Mouse (Mus musculus) retina, postnatal 1 day (tissue): ENCODE results near the gene Ptger2.
"Not testable (repeated sequence)": the region's sequence is repeated elsewhere in the genome, so short reads cannot be mapped to it uniquely, and the experiment has no call there.

Experiments
- DNase-seq: peaks from one replicate; pipeline ENCODE4 v3.0.0-alpha.2; 2012

The Ptger2 gene

GRCm38 (mm10) chr14:44987674-44988355 lies at the start of gene Ptger2:
TSS of gene Ptger2 (plus strand) at chr14:44988195.
- DNase-seq, result not testable (repeated sequence)

DNA sequence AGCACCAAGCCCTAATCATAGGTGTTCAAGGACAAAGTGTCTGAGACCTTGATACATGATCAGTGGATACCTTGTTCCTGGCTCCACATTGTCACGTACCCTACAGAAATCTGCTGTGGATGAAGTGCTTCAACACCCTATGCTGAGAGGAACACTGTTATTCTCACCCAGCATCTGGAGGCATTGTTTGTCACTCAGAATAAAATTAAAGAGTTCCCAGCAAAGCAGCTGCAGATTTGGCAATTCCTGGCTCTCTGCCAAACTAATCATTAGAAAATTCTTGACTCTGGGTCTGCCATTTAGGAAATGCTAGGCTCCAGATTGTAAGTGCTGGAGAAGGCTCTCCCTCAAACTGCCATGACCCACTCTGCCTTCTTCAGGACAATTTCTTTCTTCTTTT lies 27.2 kb upstream of the Ptger2 start:
- no peak for DNase-seq

DNA sequence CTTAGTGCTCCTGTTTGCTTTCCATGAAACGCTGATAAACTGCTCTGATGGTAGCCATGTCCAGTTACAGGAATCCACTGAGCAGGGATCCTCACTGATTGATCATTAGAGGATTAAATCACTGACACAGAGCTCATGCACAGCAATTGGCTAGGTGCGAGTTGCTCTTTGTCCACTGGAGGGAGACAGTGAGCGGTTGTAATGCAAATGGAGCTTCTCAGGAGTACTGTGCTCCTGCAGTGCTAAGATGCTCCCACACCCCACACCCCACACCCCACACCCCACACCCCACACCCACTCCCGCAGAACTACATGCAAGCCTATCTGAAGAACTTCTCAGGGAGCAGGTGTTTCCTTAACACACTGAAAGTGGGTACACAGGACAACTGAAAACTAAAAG lies 10.7 kb upstream of the Ptger2 start:
- peak; percentile 72 for DNase-seq

DNA sequence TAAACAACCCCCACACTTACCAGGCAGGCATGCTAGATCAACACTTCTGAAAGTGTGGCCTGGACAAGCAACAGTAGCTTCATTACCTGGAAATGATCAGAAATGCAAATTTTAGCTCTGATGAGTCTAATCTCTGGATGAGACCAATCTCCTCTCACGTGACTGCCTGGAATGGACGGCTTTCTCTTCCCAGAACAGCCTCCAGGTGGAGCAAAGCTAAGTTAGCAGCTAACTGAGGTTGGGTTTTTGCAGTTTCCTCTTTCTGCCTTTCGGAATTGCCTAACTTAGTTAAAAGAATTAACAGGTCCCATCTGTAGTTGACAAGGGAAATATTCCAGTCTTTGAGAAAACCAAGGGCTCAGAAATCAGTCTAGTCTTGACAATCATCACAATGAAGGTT lies 8.1 kb upstream of the Ptger2 start:
- peak; percentile 20 for DNase-seq

- DNase-seq, result peak; percentile 61
Observed at GRCm38 (mm10) chr14:44981490-44981889, 6.5 kb upstream of the Ptger2 start.

- DNase-seq, result no peak
Observed at GRCm38 (mm10) chr14:44984106-44984505, 3.9 kb upstream of the Ptger2 start.

DNA sequence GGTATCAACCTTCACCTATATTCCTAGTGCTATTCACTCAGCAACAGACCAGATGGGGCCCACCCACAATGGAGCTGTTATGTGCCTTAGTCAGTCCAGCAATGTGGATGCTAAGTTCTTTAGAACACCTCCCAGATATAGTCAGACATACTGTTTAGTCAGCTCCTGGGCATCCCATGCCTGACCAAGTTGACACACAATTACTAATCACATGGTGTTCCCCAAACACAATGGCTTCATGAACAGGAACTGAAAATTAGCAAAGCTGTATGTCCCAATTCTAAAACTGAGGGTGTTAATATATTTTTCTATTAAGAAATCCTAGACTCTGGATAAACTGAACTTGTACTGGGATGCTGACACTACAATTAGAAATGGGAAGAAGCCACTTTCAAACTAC lies 1.7 kb upstream of the Ptger2 start:
- no peak for DNase-seq

- no peak for DNase-seq
Observed at GRCm38 (mm10) chr14:44988456-44989016, 541 bp downstream of the Ptger2 start.

DNA sequence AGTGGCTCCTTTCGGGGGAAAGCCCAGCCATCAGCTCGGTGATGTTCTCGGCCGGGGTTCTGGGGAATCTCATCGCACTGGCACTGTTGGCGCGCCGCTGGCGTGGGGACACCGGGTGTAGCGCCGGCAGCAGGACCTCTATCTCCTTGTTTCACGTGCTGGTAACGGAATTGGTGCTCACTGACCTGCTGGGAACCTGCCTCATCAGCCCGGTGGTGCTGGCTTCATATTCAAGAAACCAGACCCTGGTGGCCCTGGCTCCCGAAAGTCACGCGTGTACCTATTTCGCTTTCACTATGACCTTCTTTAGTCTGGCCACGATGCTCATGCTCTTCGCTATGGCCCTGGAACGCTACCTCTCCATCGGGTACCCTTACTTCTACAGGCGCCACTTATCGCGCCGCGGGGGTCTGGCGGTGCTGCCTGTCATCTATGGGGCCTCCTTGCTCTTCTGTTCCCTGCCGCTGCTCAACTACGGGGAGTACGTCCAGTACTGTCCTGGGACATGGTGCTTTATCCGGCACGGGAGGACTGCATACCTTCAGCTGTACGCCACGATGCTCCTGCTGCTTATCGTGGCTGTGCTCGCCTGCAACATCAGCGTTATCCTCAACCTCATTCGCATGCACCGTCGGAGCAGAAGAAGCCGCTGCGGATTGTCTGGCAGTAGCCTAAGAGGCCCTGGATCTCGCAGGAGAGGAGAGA lies 1.2 kb downstream of the Ptger2 start:
- DNase-seq, result peak; percentile 48

DNA sequence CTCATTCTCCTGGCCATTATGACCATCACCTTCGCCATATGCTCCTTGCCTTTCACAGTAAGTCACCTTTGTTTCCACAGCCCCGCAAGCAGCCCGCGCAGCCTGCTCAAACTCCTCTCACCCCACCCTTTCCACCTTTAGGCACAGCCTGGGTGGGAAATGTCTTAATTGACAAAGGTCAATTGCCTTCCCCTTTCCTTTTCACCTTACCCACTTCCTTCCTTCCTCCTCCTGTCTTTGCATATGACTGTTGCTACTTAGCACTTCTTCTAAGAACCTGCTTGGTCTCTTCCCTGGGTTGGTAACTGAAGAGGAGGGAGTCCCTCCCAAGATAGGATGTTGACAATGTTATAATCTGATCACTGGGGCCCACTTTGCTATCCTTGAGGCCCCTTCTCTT lies 1.8 kb downstream of the Ptger2 start:
- DNase-seq, result no peak

DNA sequence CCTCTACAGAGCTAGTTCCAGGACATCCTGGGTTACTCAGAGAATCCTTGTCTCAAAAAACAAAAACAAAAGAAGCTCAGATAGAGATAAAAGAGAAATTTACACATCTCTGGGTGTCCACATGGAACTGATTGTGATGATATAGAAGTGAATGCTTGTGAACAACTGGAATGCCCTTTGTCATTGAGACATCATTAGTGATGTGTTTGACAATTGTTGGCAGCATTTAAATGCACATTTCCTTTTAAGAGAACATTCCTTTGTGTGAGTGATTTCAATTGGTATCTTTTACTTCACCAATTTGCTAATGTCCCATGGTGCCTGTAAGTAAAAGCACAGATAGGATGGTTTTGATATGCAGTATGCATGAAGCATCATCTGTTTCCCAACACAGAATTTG lies 6.3 kb downstream of the Ptger2 start:
- no peak for DNase-seq

DNA sequence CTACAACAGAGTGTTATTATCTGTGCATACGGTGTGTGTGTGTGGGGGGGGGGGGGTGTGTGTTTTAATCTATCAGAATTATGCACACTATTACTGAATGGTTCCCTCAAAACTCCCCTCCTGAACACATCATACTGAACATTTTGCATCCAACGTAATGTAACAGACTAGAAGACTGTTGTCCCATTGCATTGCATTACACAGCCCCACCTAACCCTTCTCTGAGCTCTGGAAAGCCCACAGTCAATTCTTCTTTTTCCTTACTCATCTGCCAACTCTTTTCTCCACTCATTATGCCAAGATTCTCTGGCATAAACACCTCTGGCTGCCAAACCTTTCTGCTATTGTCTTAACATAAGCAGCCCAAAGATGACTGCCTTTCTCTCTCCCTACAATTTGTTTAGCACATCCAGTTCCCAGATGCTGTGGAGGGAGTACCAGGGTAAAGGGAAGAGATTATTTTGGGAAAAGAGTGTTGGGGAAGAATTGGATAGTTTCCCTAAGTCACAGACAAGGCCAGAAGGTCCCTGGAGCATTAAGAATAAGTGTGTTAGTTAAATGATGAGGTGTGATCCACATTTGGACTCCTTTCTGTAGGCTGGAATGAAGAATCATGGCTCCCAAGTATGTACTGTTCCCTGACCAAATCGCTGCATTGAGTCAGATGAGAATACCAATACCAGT lies 12.2 kb downstream of the Ptger2 start:
- DNase-seq, result no peak

- DNase-seq, result no peak
Observed at GRCm38 (mm10) chr14:45005698-45006283, 17.8 kb downstream of the Ptger2 start.

- no peak for DNase-seq
Observed at GRCm38 (mm10) chr14:45009242-45009641, 21.2 kb downstream of the Ptger2 start.

DNA sequence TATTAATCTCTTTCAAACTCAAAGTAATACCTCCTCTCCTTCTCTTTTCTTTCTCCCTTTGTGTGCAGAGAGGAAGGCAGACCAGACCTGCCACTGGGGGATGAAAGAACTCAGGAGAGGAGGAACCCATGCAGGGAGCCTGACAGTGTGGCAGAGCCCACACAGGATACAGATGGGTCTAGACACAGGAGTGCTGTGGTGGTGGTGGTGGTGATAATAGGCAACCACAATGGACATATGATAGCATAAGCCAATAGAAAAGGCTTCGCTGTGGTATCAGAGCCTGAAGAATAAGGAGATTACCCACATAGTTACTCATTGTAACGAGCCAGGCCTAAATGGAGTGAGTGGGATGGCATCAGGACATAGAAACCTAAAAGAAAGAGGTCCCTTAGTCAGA lies 23.3 kb downstream of the Ptger2 start:
- no peak for DNase-seq

GRCm38 (mm10) chr14:45011671-45012070 lies 23.7 kb downstream of the Ptger2 start:
- DNase-seq, result no peak

GRCm38 (mm10) chr14:45021551-45021950 lies 33.6 kb downstream of the Ptger2 start:
- DNase-seq, result no peak

- no peak for DNase-seq
Observed at GRCm38 (mm10) chr14:45034293-45034692, 46.3 kb downstream of the Ptger2 start.

DNA sequence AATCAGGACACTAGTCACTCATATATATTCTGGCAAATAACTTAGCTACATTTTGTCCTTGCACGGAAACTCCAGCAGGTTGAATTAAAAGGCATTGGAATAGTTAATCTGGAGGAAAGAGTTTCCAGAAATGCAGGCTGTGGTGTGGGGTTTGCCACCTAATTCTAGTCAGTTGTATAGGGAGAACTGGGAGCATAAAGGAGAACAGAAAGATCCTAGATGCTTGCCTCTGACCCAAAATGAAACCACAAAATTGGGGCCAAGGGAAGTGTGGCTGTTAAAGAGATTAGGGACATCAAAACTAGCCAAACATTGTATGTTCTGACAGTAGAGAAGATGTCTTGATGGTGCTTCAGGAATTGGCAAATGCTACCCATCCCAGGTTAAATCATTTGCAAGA lies 48.6 kb downstream of the Ptger2 start:
- no peak for DNase-seq

DNA sequence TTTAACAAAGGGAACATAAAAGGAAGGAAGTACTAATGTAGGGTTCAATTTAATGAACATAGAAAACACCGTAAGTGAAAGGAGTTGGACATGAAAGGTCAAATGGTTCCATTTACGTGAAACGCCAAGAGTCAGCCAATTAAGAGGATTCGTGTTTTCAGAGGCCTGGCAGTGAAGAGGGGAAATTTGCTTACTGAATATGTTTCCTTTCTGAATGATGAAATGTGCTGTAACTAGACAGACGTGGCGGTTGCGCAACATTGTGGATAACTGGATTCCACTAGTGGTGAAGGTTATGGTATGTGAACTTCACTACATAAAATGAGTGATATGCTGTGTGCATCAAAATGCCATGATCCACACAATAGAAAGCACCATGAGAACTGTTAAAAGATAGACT lies 50.1 kb downstream of the Ptger2 start:
- DNase-seq, result no peak

- no peak for DNase-seq
Observed at GRCm38 (mm10) chr14:45040851-45041475, 53.0 kb downstream of the Ptger2 start.

GRCm38 (mm10) chr14:45048128-45048527 lies 60.1 kb downstream of the Ptger2 start:
- DNase-seq, result no peak
